Mouse (Mus musculus): Measurements from ENCODE around the gene Gm498. TPM values are rescaled to one million over a fixed set of nuclear protein-coding genes. Genes with fewer than 3 reads are reported as not detected.

Gm498 gene
- polyA plus RNA-seq (2015; fragmentation: Nextera tagmentation; extraction: Ambion mirVana) = not detected in 2 replicates

DNA sequence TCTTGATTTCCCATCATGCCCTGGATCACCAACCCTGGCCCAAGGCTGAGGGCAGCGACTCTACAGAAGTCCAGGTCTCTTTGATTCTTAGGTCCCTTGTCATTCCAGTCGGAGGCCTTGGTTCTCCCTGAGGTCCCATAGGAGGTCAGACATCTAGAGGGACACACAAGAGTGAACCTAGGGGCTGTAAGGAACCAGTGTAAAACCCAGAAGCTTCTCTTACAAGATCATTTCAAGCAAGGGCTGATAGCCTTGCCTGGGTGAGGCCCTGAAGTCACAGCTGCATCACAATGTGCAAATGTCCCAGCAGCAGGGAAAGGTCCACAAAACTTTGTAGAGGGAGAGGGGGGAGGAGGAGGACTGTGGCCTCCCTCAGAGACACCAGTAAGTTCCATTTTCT, at the start of gene Gm498:
Gm498 (plus strand) TSS at position 301 of the 400 bp plus-strand sequence.
- no peaks in the 10 kb centered on the region for H3K4me1 ChIP-seq (replicated peaks)
- WGBS (ENCODE audit: insufficient replicate concordance) = 70% methylated on average over 2 of the region's 2 CpGs
- no peaks in the 10 kb centered on the region for H3K27me3 ChIP-seq
- no peaks in the 10 kb centered on the region for H3K9me3 ChIP-seq (replicated peaks)
- ATAC-seq (ENCODE audit: low read depth) = no peak
- no peak within 1 kb of the TSS for H3K27ac ChIP-seq
- H3K36me3 ChIP-seq = no peaks in the 10 kb centered on the region
- H3K9ac ChIP-seq = no peak within 1 kb of the TSS
- H3K4me3 ChIP-seq (replicated peaks) = no peak within 1 kb of the TSS
- H3K4me2 ChIP-seq = no peak within 1 kb of the TSS
- no peak for DNase-seq

DNA sequence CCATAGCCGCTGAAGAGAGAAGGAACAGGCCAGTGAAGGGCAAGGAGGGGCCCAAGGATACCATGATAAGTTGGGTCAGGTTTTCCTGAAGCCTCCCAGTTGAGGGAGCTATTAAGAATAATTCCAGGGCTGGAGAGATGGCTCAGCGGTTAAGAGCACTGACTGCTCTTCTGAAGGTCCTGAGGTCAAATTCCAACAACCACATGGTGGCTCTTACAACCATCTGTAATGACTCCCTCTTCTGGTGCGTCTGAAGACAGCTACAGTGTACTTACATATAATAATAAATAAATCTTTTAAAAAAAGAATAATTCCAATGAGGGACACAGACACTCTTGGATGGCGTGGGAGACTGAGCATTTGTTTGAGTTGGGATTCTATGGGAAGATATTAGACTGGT, 47.4 kb upstream of the Gm498 start:
- H3K9ac ChIP-seq = no peak overlapping the region
- no peak overlapping the region for H3K4me2 ChIP-seq
- 78% methylated on average over 4 of the region's 4 CpGs for WGBS (ENCODE audit: insufficient replicate concordance)

GRCm38 (mm10) chr7:143821241-143821640, 45.4 kb upstream of the Gm498 start:
- Histone ChIP-seq H3K4me2 (peak overlapping the region; percentile 85), H3K9me3 (replicated peaks) (no peaks in the 10 kb centered on the region), H3K36me3 (peaks cover 20% of the 10 kb centered on the region), H3K27ac (no peak overlapping the region; the same call in 1 of the 2 replicates), H3K4me3 (replicated peaks) (0 out of 2 replicates have a peak overlapping the region, but pooled peaks have one; percentile 71), H3K9ac (no peak overlapping the region), H3K4me1 (replicated peaks) (peaks cover 24% of the 10 kb centered on the region), H3K27me3 (no peaks in the 10 kb centered on the region)
- WGBS (ENCODE audit: insufficient replicate concordance) = 68% methylated on average over 2 of the region's 2 CpGs
- DNase-seq (no peak), ATAC-seq (ENCODE audit: low read depth) (no peak)

More for the DNA sequence above, 47.4 kb upstream of the Gm498 start:
- H3K36me3 ChIP-seq = peaks cover 37% of the 10 kb centered on the region
- H3K9me3 ChIP-seq (replicated peaks) = no peaks in the 10 kb centered on the region
- H3K27ac ChIP-seq = no peak overlapping the region
- ATAC-seq (ENCODE audit: low read depth) (no peak), DNase-seq (no peak)
- H3K27me3 ChIP-seq = no peaks in the 10 kb centered on the region
- no peak overlapping the region for H3K4me3 ChIP-seq (replicated peaks)
- H3K4me1 ChIP-seq (replicated peaks) = peaks cover 24% of the 10 kb centered on the region

DNA sequence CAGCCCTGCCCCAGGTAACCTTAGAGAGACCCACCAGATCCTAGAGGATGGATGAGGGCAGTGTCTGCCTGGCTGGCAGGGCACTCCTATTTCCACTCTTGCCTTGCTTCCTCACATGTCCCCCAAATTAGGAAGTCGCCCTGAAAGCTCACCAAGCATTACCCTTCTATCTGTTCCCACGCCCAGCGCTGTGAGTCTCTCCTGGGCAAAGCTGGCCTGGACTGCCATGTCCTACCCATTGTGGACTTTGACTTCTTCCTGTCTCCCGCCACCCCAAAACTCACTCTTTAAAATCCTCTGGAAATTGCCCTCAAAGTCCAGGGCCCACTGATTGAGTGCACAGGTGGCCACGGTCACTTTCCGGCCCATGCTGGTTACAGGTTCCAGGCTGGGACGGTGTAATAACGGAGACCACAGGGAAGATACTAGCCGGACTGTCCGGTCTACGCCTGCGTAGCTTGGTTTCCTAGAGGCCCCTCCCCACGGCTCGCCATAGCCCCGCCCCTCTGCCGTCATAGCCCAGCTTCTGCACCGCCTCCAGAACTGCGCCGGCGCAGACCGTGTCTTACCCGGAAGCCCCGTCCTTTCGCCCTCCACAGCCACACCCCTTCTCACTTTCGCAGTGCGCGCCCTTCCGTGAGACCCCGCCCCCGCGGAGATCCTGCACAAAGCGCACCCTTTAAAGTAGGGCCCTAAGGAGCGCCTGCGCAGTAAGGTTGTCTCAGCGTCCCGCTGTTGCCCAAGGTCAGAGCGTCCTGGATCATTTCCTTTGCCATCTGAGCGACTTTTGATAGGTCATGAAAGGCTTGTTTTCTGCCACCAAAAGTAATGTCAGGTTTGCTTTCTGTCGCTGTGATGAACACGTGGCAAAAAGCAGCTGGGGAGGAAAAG, 44.0 kb upstream of the Gm498 start, which contains the start of the genes Nadsyn1 and Dhcr7:
Nadsyn1 (minus strand) TSS at position 475 of the 891 bp plus-strand sequence.
Dhcr7 (plus strand) TSS at position 771 of the 891 bp plus-strand sequence.
- H3K4me2 ChIP-seq = peak within 1 kb of the TSS; percentile 85
- 1% methylated on average over 40 of the region's 40 CpGs for WGBS (ENCODE audit: insufficient replicate concordance)
- ATAC-seq (ENCODE audit: low read depth) (peak; percentile 97), DNase-seq (peak; percentile 98)
- peak within 1 kb of the TSS; percentile 77 for H3K27ac ChIP-seq
- peaks cover 11% of the 10 kb centered on the region for H3K36me3 ChIP-seq
- no peaks in the 10 kb centered on the region for H3K27me3 ChIP-seq
- no peaks in the 10 kb centered on the region for H3K9me3 ChIP-seq (replicated peaks)
- H3K4me3 ChIP-seq (replicated peaks) = peak within 1 kb of the TSS; percentile 71
- H3K9ac ChIP-seq = peak within 1 kb of the TSS; percentile 78
- peaks cover 24% of the 10 kb centered on the region for H3K4me1 ChIP-seq (replicated peaks)

DNA sequence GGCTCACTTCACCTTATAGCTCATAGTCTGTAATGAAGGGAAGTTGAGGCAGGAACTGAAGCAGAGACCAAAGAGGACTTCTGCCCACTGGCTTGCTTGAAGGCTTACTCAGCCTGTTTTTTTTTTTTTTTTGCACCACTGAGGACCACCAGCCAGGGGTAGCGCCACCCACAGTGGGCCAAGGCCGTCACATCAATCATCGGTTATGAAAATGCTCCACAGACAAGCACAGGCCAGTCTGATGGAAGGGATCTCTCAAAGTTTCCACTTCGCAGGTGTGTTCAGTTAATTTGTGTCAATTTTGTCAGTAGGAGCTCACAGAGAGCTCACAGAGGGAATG, 43.4 kb upstream of the Gm498 start:
- Histone ChIP-seq H3K9ac (peak overlapping the region; percentile 72), H3K27ac (peak overlapping the region; percentile 77), H3K4me2 (peak overlapping the region; percentile 85), H3K4me3 (replicated peaks) (peak overlapping the region; percentile 71), H3K9me3 (replicated peaks) (no peaks in the 10 kb centered on the region), H3K4me1 (replicated peaks) (peaks cover 24% of the 10 kb centered on the region), H3K27me3 (no peaks in the 10 kb centered on the region), H3K36me3 (peaks cover 9% of the 10 kb centered on the region)
- DNase-seq (no peak), ATAC-seq (ENCODE audit: low read depth) (peak; percentile 4)
- WGBS (ENCODE audit: insufficient replicate concordance) = 71% methylated on average over 4 of the region's 4 CpGs

DNA sequence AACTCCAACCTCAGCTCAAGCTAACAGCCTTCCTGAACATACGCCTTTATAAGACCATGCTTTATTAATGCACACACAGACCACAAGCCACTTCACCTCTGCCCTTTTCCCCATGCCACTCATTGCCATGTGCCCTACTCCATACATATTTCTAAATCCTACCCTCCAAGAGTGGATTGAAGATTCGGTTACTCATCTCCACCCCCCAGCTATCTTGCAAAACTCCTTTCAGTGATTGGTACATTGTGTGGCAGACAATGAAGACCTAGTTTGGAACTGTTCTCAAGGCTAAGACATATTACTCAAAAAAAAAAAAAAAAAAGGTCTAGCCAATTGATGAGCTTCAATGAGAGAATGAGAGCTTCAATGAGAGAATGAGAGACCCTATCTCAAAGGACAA, 39.7 kb upstream of the Gm498 start:
- Histone ChIP-seq H3K27me3 (no peaks in the 10 kb centered on the region), H3K27ac (no peak overlapping the region), H3K9ac (no peak overlapping the region), H3K4me2 (no peak overlapping the region), H3K9me3 (replicated peaks) (no peaks in the 10 kb centered on the region), H3K36me3 (no peaks in the 10 kb centered on the region), H3K4me3 (replicated peaks) (no peak overlapping the region), H3K4me1 (replicated peaks) (peaks cover 33% of the 10 kb centered on the region)
- ATAC-seq (ENCODE audit: low read depth) (no peak), DNase-seq (no peak)
- WGBS (ENCODE audit: insufficient replicate concordance) = 70% methylated on average over 2 of the region's 2 CpGs

DNA sequence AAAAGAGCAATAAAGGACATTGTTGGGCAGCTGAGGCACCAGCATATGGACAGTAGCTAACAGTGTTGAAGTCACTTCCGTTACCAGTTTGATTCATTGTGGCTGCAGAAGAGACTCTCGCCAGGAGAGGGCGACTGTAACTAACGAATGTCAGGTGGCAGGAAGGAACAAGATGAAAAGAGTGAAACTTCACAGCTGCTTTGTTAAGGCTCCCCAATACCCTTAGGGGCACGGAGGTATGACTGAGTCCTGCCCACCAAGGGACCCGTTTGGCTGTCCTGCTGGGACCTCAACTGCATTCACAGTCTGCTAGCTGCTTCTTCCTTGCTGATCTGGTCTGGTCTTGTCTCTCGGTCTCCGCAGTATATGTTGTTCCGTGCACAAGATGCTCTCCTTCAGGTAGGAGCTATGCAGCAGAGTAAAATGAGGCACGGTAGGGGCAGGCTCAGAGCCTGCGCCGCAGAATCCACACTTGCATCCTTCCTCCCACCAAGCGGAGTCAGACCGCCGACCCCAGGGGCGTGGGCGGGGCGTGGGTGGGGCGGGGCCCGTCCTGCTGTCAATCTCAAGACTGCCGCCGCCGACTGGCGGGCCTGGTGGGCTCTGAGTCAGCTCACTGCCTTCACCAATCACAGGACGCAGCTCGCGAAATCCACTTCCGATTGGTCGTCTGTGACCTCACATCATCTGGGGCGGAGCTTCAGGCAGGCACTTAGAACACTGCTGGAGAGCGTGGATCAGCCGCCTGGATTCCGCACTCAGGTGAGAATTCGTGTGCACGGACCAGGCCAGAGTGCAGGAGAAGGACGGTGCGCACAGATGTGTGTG, 36.9 kb upstream of the Gm498 start:
- WGBS (ENCODE audit: insufficient replicate concordance) = under 1% methylated on average over 37 of the region's 37 CpGs

GRCm38 (mm10) chr7:143830399-143830798, 36.2 kb upstream of the Gm498 start:
- Histone ChIP-seq H3K4me3 (replicated peaks) (peak overlapping the region; percentile 79), H3K27ac (peak overlapping the region; percentile 57; the same call in 1 of the 2 replicates), H3K4me2 (peak overlapping the region; percentile 88), H3K9ac (peak overlapping the region; percentile 75), H3K36me3 (0 out of 2 replicates have a peak, but pooled peaks cover 4% of the 10 kb centered on the region), H3K9me3 (replicated peaks) (no peaks in the 10 kb centered on the region), H3K4me1 (replicated peaks) (peaks cover 53% of the 10 kb centered on the region), H3K27me3 (no peaks in the 10 kb centered on the region)
- DNase-seq (no peak), ATAC-seq (ENCODE audit: low read depth) (no peak)
- 13% methylated on average over 6 of the region's 6 CpGs for WGBS (ENCODE audit: insufficient replicate concordance)

More for the DNA sequence above, 36.9 kb upstream of the Gm498 start:
- H3K9ac ChIP-seq = peak overlapping the region; percentile 84
- DNase-seq (peak; percentile 94), ATAC-seq (ENCODE audit: low read depth) (peak; percentile 96)
- peak overlapping the region; percentile 79 for H3K4me3 ChIP-seq (replicated peaks)
- H3K27me3 ChIP-seq = no peaks in the 10 kb centered on the region
- H3K4me2 ChIP-seq = peak overlapping the region; percentile 88
- no peaks in the 10 kb centered on the region for H3K9me3 ChIP-seq (replicated peaks)
- peak overlapping the region; percentile 89 for H3K27ac ChIP-seq
- H3K36me3 ChIP-seq = 0 out of 2 replicates have a peak, but pooled peaks cover 4% of the 10 kb centered on the region
- H3K4me1 ChIP-seq (replicated peaks) = peaks cover 46% of the 10 kb centered on the region

GRCm38 (mm10) chr7:143832196-143832595, 34.4 kb upstream of the Gm498 start:
- no peaks in the 10 kb centered on the region for H3K27me3 ChIP-seq
- H3K4me2 ChIP-seq = peak overlapping the region; percentile 10; the same call in 1 of the 2 replicates
- H3K9ac ChIP-seq = no peak overlapping the region
- peaks cover 56% of the 10 kb centered on the region for H3K4me1 ChIP-seq (replicated peaks)
- 65% methylated on average over 8 of the region's 8 CpGs for WGBS (ENCODE audit: insufficient replicate concordance)
- no peak overlapping the region for H3K27ac ChIP-seq
- H3K9me3 ChIP-seq (replicated peaks) = no peaks in the 10 kb centered on the region
- DNase-seq (no peak), ATAC-seq (ENCODE audit: low read depth) (no peak)
- H3K36me3 ChIP-seq = 0 out of 2 replicates have a peak, but pooled peaks cover 13% of the 10 kb centered on the region
- H3K4me3 ChIP-seq (replicated peaks) = no peak overlapping the region

DNA sequence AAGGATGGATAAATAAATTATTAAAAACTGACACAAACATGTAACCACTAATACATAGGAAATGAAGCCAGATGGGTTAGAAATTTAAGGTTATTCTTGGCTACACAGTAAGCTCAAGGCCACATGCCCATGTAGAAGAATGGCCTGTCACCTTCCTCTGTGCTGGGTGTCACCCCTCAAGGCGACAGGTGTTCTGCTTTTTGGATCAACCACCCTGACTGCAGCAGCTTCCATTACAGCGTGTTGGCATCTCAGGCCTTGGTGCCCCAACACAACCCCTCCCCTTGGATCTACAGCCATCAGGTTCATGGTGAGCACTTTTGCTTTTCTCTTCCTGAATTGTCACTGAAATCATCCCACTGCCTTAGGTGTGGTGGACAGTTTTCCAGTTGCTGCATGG, 34.0 kb upstream of the Gm498 start:
- Histone ChIP-seq H3K27me3 (no peaks in the 10 kb centered on the region), H3K4me2 (no peak overlapping the region), H3K27ac (0 out of 2 replicates have a peak overlapping the region, but pooled peaks have one; percentile 34), H3K9me3 (replicated peaks) (no peaks in the 10 kb centered on the region), H3K4me1 (replicated peaks) (peaks cover 56% of the 10 kb centered on the region), H3K9ac (no peak overlapping the region), H3K36me3 (peaks cover 17% of the 10 kb centered on the region; the same call in 1 of the 2 replicates), H3K4me3 (replicated peaks) (no peak overlapping the region)
- DNase-seq = no peak
- no peak for ATAC-seq (ENCODE audit: low read depth)
- WGBS (ENCODE audit: insufficient replicate concordance) = 71% methylated on average over 2 of the region's 2 CpGs

Measured in liver, embryonic 13.5 days (tissue).